Mouse (Mus musculus) brain, embryonic 14.5 days (tissue): ENCODE results near the gene Pdlim1.

ENCODE experiments used
- CTCF ChIP-seq: fragments of 200-500 bp; IDR thresholded peaks from 2 replicates; pipeline ENCODE4 v1.5.1; 2012; ENCODE audit warnings: inconsistent platforms, mild to moderate bottlenecking, moderate library complexity, borderline replicate concordance; ENCODE audit not compliant: insufficient read depth, insufficient read length; ENCODE audit errors: extremely low read depth
- POLR2A ChIP-seq: fragments of 200-500 bp; IDR thresholded peaks from 2 replicates; pipeline ENCODE4 v1.6.1; 2012; ENCODE audit warnings: mild to moderate bottlenecking, inconsistent platforms, borderline replicate concordance; ENCODE audit not compliant: poor library complexity, insufficient read depth, insufficient read length, severe bottlenecking; ENCODE audit errors: extremely low read depth

- TF ChIP-seq CTCF = no peak
- no peak for TF ChIP-seq POLR2A
Observed at GRCm38 (mm10) chr19:40254741-40255140, 16.9 kb downstream of the Pdlim1 start.
